In genomic region chr11:60164450-60164849, GRCm38 (mm10) we compare ENCODE assay signal across 12 mouse cellular contexts. TPM values are rescaled to one million over a fixed set of nuclear protein-coding genes. Genes with fewer than 3 reads are reported as not detected.
DNase-seq lines count a peak whose midpoint lies in the region; ATAC-seq and TF ChIP-seq lines count a peak whose summit lies in the region.
"Had no signal": no experiment of that assay in that cellular context is flagged by ENCODE, and none has a peak within 500 bp of the region (broad histone marks: within the 10 kb centered on the region; RNA-seq: fewer than 3 reads in every experiment).

No protein-coding gene starts in this region.

- no peak overlapping the region for H3K4me3 ChIP-seq in heart, embryonic 13.5 days
- H3K4me3 ChIP-seq in liver, embryonic 12.5 days = no peak overlapping the region
- no peak overlapping the region for H3K4me3 ChIP-seq in liver, postnatal 0 days (ENCODE audit: low read depth, low read length)
- no peak overlapping the region for H3K4me3 ChIP-seq in limb, embryonic 13.5 days

- no peaks in the 10 kb centered on the region for H3K9me3 ChIP-seq in heart, embryonic 13.5 days
- no peaks in the 10 kb centered on the region for H3K9me3 ChIP-seq in liver, embryonic 12.5 days (replicated peaks)
- H3K9me3 ChIP-seq in liver, postnatal 0 days (ENCODE audit: low read length) = no peaks in the 10 kb centered on the region
- H3K9me3 ChIP-seq in limb, embryonic 13.5 days = no peaks in the 10 kb centered on the region

- peaks cover 93% of the 10 kb centered on the region for H3K4me1 ChIP-seq in heart, embryonic 13.5 days
- peaks cover 70% of the 10 kb centered on the region for H3K4me1 ChIP-seq in liver, embryonic 12.5 days
- peaks cover 9% of the 10 kb centered on the region for H3K4me1 ChIP-seq in liver, postnatal 0 days (ENCODE audit: insufficient read depth)
- H3K4me1 ChIP-seq in limb, embryonic 13.5 days = peaks cover 87% of the 10 kb centered on the region

- TF ChIP-seq CTCF in liver, postnatal 0 days (IDR thresholded peaks at IDR 0.05; ENCODE audit: low read depth) = no peak

- no peak for TF ChIP-seq EP300 in liver, postnatal 0 days (IDR thresholded peaks at IDR 0.05; ENCODE audit: low read depth)

- H3K27me3 ChIP-seq in heart, embryonic 13.5 days (replicated peaks) = no peaks in the 10 kb centered on the region
- H3K27me3 ChIP-seq in liver, embryonic 12.5 days (replicated peaks) = no peaks in the 10 kb centered on the region
- H3K27me3 ChIP-seq in liver, postnatal 0 days (ENCODE audit: insufficient read depth, low read length) = no peaks in the 10 kb centered on the region
- H3K27me3 ChIP-seq in limb, embryonic 13.5 days = no peaks in the 10 kb centered on the region

- no peak for ATAC-seq in heart, embryonic 13.5 days (ENCODE audit: extremely low read depth, insufficient number of reproducible peaks, low FRiP score, low TSS enrichment)
- ATAC-seq in liver, embryonic 12.5 days = no peak
- ATAC-seq in liver, postnatal 0 days = no peak
- no peak for ATAC-seq in limb, embryonic 13.5 days (ENCODE audit: low FRiP score, low read depth)

- WGBS in heart, embryonic 13.5 days = 56% methylated on average over 6 of the region's 6 CpGs
- WGBS in liver, embryonic 12.5 days (ENCODE audit: insufficient replicate concordance) = 75% methylated on average over 6 of the region's 6 CpGs
- 75% methylated on average over 6 of the region's 6 CpGs for WGBS in liver, postnatal 0 days (ENCODE audit: insufficient replicate concordance)
- 75% methylated on average over 6 of the region's 6 CpGs for WGBS in limb, embryonic 13.5 days

- peak; percentile 67 to 72 for DNase-seq in cerebellum, postnatal 10 days
- DNase-seq in cerebellum, adult 8-10 months = no peak
- no peak for DNase-seq in heart, adult 8-10 months (ENCODE audit: low spot score)
- no peak for DNase-seq in liver, postnatal 0 days
- DNase-seq in spleen, adult 12 weeks (ENCODE audit: low spot score) = no peak
- DNase-seq: kidney, adult 11 months; lung, adult 18-20 months; spleen, adult 18-20 months had no signal

- H3K36me3 ChIP-seq in heart, embryonic 13.5 days = peaks cover 12% of the 10 kb centered on the region
- peaks cover 24% of the 10 kb centered on the region for H3K36me3 ChIP-seq in liver, embryonic 12.5 days
- H3K36me3 ChIP-seq in liver, postnatal 0 days (replicated peaks; ENCODE audit: insufficient read depth, low read length) = no peaks in the 10 kb centered on the region; the same call in 1 of the 2 replicates
- peaks cover 24% of the 10 kb centered on the region for H3K36me3 ChIP-seq in limb, embryonic 13.5 days

- H3K27ac ChIP-seq in heart, embryonic 13.5 days (replicated peaks) = peak overlapping the region; percentile 21
- H3K27ac ChIP-seq in liver, embryonic 12.5 days = peak overlapping the region; percentile 52
- H3K27ac ChIP-seq in liver, postnatal 0 days (ENCODE audit: low read depth) = no peak overlapping the region
- peak overlapping the region; percentile 52; the same call in 1 of the 2 replicates for H3K27ac ChIP-seq in limb, embryonic 13.5 days

- H3K9ac ChIP-seq in heart, embryonic 13.5 days = no peak overlapping the region
- 0 out of 2 replicates have a peak overlapping the region, but pooled peaks have one; percentile 27 for H3K9ac ChIP-seq in liver, embryonic 12.5 days
- H3K9ac ChIP-seq in liver, postnatal 0 days (replicated peaks) = no peak overlapping the region
- H3K9ac ChIP-seq in limb, embryonic 13.5 days = no peak overlapping the region

- no peak overlapping the region for H3K4me2 ChIP-seq in heart, embryonic 13.5 days
- H3K4me2 ChIP-seq in liver, embryonic 12.5 days = peak overlapping the region; percentile 8; the same call in 1 of the 2 replicates
- no peak overlapping the region for H3K4me2 ChIP-seq in liver, postnatal 0 days (ENCODE audit: low read depth, low read length)
- no peak overlapping the region for H3K4me2 ChIP-seq in limb, embryonic 13.5 days (replicated peaks)
- H3K4me2 ChIP-seq: midbrain, embryonic 11.5 days had no signal

RNA-seq across cellular contexts. Expression of gene Srebf1, which starts 57.9 kb away (rescaled TPM):
- 34.4 and 41.8 TPM in 2 replicates for polyA plus RNA-seq in heart, embryonic 13.5 days (2015; fragmentation: Nextera tagmentation; extraction: Ambion mirVana)
- total RNA-seq in heart, adult 8-10 months (2022) = 10 to 100 TPM; 31.0 to 42.3 (median 36.5) TPM
- polyA plus RNA-seq in liver, embryonic 12.5 days (2016; fragmentation: Nextera tagmentation; extraction: Ambion mirVana) = 45.7 and 50.9 TPM in 2 replicates
- 21.4 and 31.0 TPM in 2 replicates for polyA plus RNA-seq in liver, postnatal 0 days (2015; fragmentation: Nextera tagmentation; extraction: Ambion mirVana)
- polyA plus RNA-seq in limb, embryonic 13.5 days (2015; fragmentation: Nextera tagmentation; extraction: Ambion mirVana) = 64.5 and 65.7 TPM in 2 replicates

RNA-seq across cellular contexts. Expression of gene Rai1, which starts 59.6 kb away (rescaled TPM):
- 16.1 and 18.2 TPM in 2 replicates for polyA plus RNA-seq in heart, embryonic 13.5 days (2015; fragmentation: Nextera tagmentation; extraction: Ambion mirVana)
- total RNA-seq in heart, adult 8-10 months (2022) = 10 to 100 TPM; 20.4 to 25.3 (median 22.5) TPM
- polyA plus RNA-seq in liver, embryonic 12.5 days (2016; fragmentation: Nextera tagmentation; extraction: Ambion mirVana) = 11.3 and 11.6 TPM in 2 replicates
- polyA plus RNA-seq in liver, postnatal 0 days (2015; fragmentation: Nextera tagmentation; extraction: Ambion mirVana) = 3.8 and 4.4 TPM in 2 replicates
- 27.3 and 29.6 TPM in 2 replicates for polyA plus RNA-seq in limb, embryonic 13.5 days (2015; fragmentation: Nextera tagmentation; extraction: Ambion mirVana)

Comparison
In these comparisons a context has a peak if more than half of its experiments do, and no peak if none do; other contexts are left out.
1. DNase-seq: peak in cerebellum, postnatal 10 days (2 of 2); none in cerebellum, adult 8-10 months (single experiment), heart, adult 8-10 months (single experiment), liver, postnatal 0 days (single experiment) and spleen, adult 12 weeks (single experiment).